Comparison of ENCODE assay signal across 18 mouse cellular contexts in the genomic region with DNA sequence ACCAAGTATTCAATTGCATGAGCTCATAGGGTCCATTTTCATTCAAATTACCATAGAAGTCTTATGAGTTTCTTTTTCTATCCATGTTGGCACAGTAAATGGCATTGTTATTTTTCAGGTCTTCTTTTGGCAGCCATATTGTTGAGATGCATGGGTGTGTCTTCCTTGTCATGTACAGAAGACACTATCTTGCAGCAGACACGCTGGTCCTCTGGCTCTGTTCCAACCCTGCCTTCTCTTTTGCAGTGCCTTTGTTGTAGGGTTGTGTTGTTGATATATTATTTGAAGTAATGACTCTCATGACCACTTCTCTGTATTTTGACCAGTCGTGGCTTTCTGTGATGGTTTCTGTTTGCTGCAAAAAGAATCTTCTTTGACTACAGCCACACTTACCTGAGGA.
DNase-seq lines count a peak whose midpoint lies in the region; ATAC-seq lines count a peak whose summit lies in the region.
"Had no signal": no experiment of that assay in that cellular context is flagged by ENCODE, and none has a peak within 500 bp of the region (broad histone marks: within the 10 kb centered on the region; RNA-seq: fewer than 3 reads in every experiment).

No protein-coding gene starts in this region.

- H3K4me2 ChIP-seq in liver, embryonic 16.5 days (ENCODE audit: low read depth, low read length), result no peak overlapping the region
- no peak overlapping the region for H3K4me2 ChIP-seq in liver, embryonic 12.5 days
- H3K4me2 ChIP-seq: embryonic facial prominence, embryonic 12.5 days; forebrain, embryonic 13.5 days; heart, embryonic 13.5 days had no signal

- no peaks in the 10 kb centered on the region for H3K36me3 ChIP-seq in liver, embryonic 16.5 days (ENCODE audit: control insufficient read depth, insufficient read depth)
- no peaks in the 10 kb centered on the region for H3K36me3 ChIP-seq in liver, embryonic 12.5 days
- H3K36me3 ChIP-seq in embryonic facial prominence, embryonic 10.5 days (replicated peaks), result no peaks in the 10 kb centered on the region
- H3K36me3 ChIP-seq: embryonic facial prominence, embryonic 12.5 days; heart, embryonic 13.5 days had no signal

- no peak overlapping the region for H3K27ac ChIP-seq in liver, embryonic 16.5 days (ENCODE audit: low read length)
- H3K27ac ChIP-seq in liver, embryonic 12.5 days, result no peak overlapping the region
- H3K27ac ChIP-seq in embryonic facial prominence, embryonic 10.5 days (replicated peaks), result no peak overlapping the region
- H3K27ac ChIP-seq: embryonic facial prominence, embryonic 12.5 days; forebrain, embryonic 13.5 days; heart, embryonic 13.5 days had no signal

- no peaks in the 10 kb centered on the region for H3K9me3 ChIP-seq in liver, embryonic 16.5 days (replicated peaks; ENCODE audit: control insufficient read depth, low read length)
- H3K9me3 ChIP-seq in liver, embryonic 12.5 days (replicated peaks), result no peaks in the 10 kb centered on the region
- no peaks in the 10 kb centered on the region for H3K9me3 ChIP-seq in embryonic facial prominence, embryonic 10.5 days
- H3K9me3 ChIP-seq: embryonic facial prominence, embryonic 12.5 days; forebrain, embryonic 13.5 days; heart, embryonic 13.5 days had no signal

- H3K4me3 ChIP-seq in liver, embryonic 16.5 days (ENCODE audit: low read depth, low read length), result no peak overlapping the region
- no peak overlapping the region for H3K4me3 ChIP-seq in liver, embryonic 12.5 days
- H3K4me3 ChIP-seq in embryonic facial prominence, embryonic 10.5 days, result no peak overlapping the region
- H3K4me3 ChIP-seq: embryonic facial prominence, embryonic 12.5 days; forebrain, embryonic 13.5 days; heart, embryonic 13.5 days had no signal

- no peaks in the 10 kb centered on the region for H3K27me3 ChIP-seq in liver, embryonic 16.5 days (ENCODE audit: control insufficient read depth, insufficient read depth, low read depth, low read length)
- no peaks in the 10 kb centered on the region for H3K27me3 ChIP-seq in liver, embryonic 12.5 days (replicated peaks)
- no peaks in the 10 kb centered on the region for H3K27me3 ChIP-seq in embryonic facial prominence, embryonic 10.5 days (replicated peaks; ENCODE audit: low read depth, poor library complexity, severe bottlenecking)
- H3K27me3 ChIP-seq: embryonic facial prominence, embryonic 12.5 days; forebrain, embryonic 13.5 days; heart, embryonic 13.5 days had no signal

- DNase-seq in MEL-GATA-1-ER (ENCODE audit: extremely low read depth, low read depth), result peak; percentile 56
- no peak for DNase-seq in embryonic facial prominence, embryonic 10.5 days (ENCODE audit: low spot score)
- DNase-seq in adrenal gland, adult 2 months, result no peak
- DNase-seq: adrenal gland, postnatal 10 days; cerebellum, adult 11-12 months; cerebellum, adult 9-11 months; embryo, embryonic 11 days; forebrain, postnatal 0 days; gastrocnemius, postnatal 14 days; heart, postnatal 36 days had no signal

- no peak overlapping the region for H3K9ac ChIP-seq in liver, embryonic 16.5 days (ENCODE audit: low read depth, low read length)
- no peak overlapping the region for H3K9ac ChIP-seq in liver, embryonic 12.5 days
- H3K9ac ChIP-seq: embryonic facial prominence, embryonic 12.5 days; forebrain, embryonic 13.5 days; forebrain, postnatal 0 days; heart, embryonic 13.5 days had no signal

- 34% methylated on average over 2 of the region's 2 CpGs for WGBS in liver, embryonic 16.5 days (ENCODE audit: insufficient replicate concordance)
- WGBS in liver, embryonic 12.5 days (ENCODE audit: insufficient replicate concordance), result 59% methylated on average over 2 of the region's 2 CpGs
- WGBS in embryonic facial prominence, embryonic 10.5 days, result 87% methylated on average over 2 of the region's 2 CpGs

- no peaks in the 10 kb centered on the region for H3K4me1 ChIP-seq in liver, embryonic 16.5 days (ENCODE audit: control insufficient read depth, low read depth, low read length)
- no peaks in the 10 kb centered on the region for H3K4me1 ChIP-seq in liver, embryonic 12.5 days
- 0 out of 2 replicates have a peak, but pooled peaks cover 4% of the 10 kb centered on the region for H3K4me1 ChIP-seq in embryonic facial prominence, embryonic 10.5 days
- H3K4me1 ChIP-seq: embryonic facial prominence, embryonic 12.5 days; heart, embryonic 13.5 days had no signal

- peak; percentile 45; the same call in 1 of the 2 replicates for ATAC-seq in liver, embryonic 16.5 days (ENCODE audit: low read depth)
- ATAC-seq in liver, embryonic 12.5 days, result no peak
- ATAC-seq in erythroid progenitor cell, adult 5-6 weeks (replicated peaks; ENCODE audit: low FRiP score, poor library complexity, severe bottlenecking), result peak; percentile 87
- ATAC-seq: forebrain, embryonic 13.5 days; forebrain, postnatal 0 days; hindbrain, embryonic 16.5 days; inflammation-experienced regulatory T-cells, adult 6 months had no signal
